Mouse (Mus musculus): ENCODE results near the gene Chkb.

DNA sequence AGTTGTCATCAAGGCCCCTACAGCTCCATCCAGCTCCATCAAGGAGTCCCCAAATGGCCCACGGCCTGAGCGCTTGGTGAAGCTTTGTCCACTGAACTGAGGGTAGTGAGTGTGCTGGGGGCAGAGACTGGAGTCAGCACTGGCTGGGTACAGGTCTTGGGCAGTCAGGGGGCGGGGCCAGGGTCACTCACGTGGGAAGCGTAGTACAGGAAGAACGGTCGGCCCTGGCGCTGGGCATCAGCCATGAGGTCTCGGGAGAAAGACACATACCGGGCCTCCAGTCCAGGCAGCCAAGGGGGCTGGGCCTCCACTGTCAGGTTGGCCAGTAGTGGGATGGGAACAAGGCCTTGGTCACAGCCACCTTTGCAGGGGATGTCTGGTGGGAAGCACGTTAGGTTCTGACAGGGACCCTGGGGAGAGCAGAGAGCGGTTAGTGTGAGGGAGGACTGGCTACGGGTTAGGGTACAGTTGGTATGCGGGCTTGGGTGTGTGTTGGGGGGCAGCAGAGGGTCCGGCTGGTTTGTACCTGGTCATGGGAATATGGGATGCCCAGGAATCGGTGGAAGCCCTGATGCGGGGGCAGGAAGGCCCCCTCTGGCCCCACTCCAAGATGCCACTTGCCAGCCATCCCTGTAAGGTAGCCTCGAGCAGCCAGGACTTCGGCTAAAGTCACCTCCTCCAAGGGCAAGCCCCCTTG, 45.0 kb upstream of the Chkb start:
- no peak for TF ChIP-seq CTCF (IDR thresholded peaks at IDR 0.05; ENCODE audit: low read depth)
- no peak for TF ChIP-seq EP300 (IDR thresholded peaks at IDR 0.05; ENCODE audit: low read depth)
